Mouse (Mus musculus) neural tube, embryonic 14.5 days (tissue): ENCODE measurements around the gene Tarbp2. TPM values are rescaled to one million over a fixed set of nuclear protein-coding genes. Genes with fewer than 3 reads are reported as not detected.

Source experiments
- ATAC-seq: fragments of 200-750 bp; cut with Nextera tagmentation; 2 replicates; pipeline ENCODE4 v1.8.0; 2017; ENCODE audit warnings: low read depth, mild to moderate bottlenecking, moderate TSS enrichment, moderate library complexity
- H3K27ac ChIP-seq: fragments of 300-500 bp; sonication (generic); 2 replicates; pipeline ENCODE4 v1.5.1; 2014; ENCODE audit warnings: low read depth, mild to moderate bottlenecking, control low read depth, low read length, moderate library complexity, mixed read lengths
- H3K27me3 ChIP-seq: fragments of 300-500 bp; sonication (generic); 2 replicates; pipeline ENCODE4 v1.6.1; 2014; ENCODE audit warnings: low read length; ENCODE audit not compliant: control insufficient read depth, insufficient read depth
- H3K36me3 ChIP-seq: fragments of 300-500 bp; sonication (generic); 2 replicates; pipeline ENCODE4 v1.6.1; 2014; ENCODE audit warnings: low read length, mixed read lengths; ENCODE audit not compliant: control insufficient read depth, insufficient read depth
- H3K4me1 ChIP-seq: fragments of 300-500 bp; sonication (generic); 2 replicates; pipeline ENCODE4 v1.6.1; 2014; ENCODE audit warnings: low read length; ENCODE audit not compliant: control insufficient read depth, insufficient read depth
- H3K4me2 ChIP-seq: fragments of 300-500 bp; sonication (generic); 2 replicates; pipeline ENCODE4 v1.6.1; 2014; ENCODE audit warnings: mild to moderate bottlenecking, low read depth, low read length, control low read depth
- H3K4me3 ChIP-seq: fragments of 300-500 bp; sonication (generic); 2 replicates; pipeline ENCODE4 v1.5.1; 2014; ENCODE audit warnings: low read depth, low read length, control low read depth, mixed read lengths
- H3K9ac ChIP-seq: fragments of 300-500 bp; sonication (generic); replicated peaks from 2 replicates; pipeline ENCODE4 v1.6.1; 2014; ENCODE audit warnings: low read depth, mild to moderate bottlenecking, control low read depth, low read length, mixed read lengths
- H3K9me3 ChIP-seq: fragments of 300-500 bp; sonication (generic); 2 replicates; pipeline ENCODE4 v1.6.1; 2016; ENCODE audit warnings: low read length; ENCODE audit not compliant: control insufficient read depth
- WGBS: fragments of 180-500 bp; shearing (Covaris S2); extraction: QIAGEN DNeasy Blood & Tissue Kit; methylation state at CpG from one replicate; pipeline ENCODE4 v1.1.7; 2014; 5-methylcytosine and 5-hydroxymethylcytosine counted together
- polyA plus RNA-seq: library from polyadenylated mRNA; unstranded; fragments of >200 nt; fragmentation: Nextera tagmentation; extraction: Ambion mirVana; gene quantifications from 2 replicates; pipeline ENCODE4 v1.2.1, GENCODE M21; 2014

Tarbp2 gene
- polyA plus RNA-seq, result 86.4 and 87.7 TPM in 2 replicates

- peak within 1 kb of the TSS; percentile 98 for H3K4me2 ChIP-seq
- H3K9me3 ChIP-seq, result no peaks in the 10 kb centered on the region
- WGBS, result under 1% methylated on average over 60 of the region's 60 CpGs
- H3K27me3 ChIP-seq, result no peaks in the 10 kb centered on the region
- ATAC-seq, result peak; percentile 90
- peak within 1 kb of the TSS; percentile 98 for H3K27ac ChIP-seq
- peaks cover 20% of the 10 kb centered on the region for H3K4me1 ChIP-seq
- H3K36me3 ChIP-seq, result no peaks in the 10 kb centered on the region
- peak within 1 kb of the TSS; percentile 53 for H3K4me3 ChIP-seq
- peak within 1 kb of the TSS; percentile 81 for H3K9ac ChIP-seq
Observed at GRCm38 (mm10) chr15:102517976-102518858, at the start of gene Tarbp2. Gene Tarbp2, plus strand, starts transcription at chr15:102518192.

DNA sequence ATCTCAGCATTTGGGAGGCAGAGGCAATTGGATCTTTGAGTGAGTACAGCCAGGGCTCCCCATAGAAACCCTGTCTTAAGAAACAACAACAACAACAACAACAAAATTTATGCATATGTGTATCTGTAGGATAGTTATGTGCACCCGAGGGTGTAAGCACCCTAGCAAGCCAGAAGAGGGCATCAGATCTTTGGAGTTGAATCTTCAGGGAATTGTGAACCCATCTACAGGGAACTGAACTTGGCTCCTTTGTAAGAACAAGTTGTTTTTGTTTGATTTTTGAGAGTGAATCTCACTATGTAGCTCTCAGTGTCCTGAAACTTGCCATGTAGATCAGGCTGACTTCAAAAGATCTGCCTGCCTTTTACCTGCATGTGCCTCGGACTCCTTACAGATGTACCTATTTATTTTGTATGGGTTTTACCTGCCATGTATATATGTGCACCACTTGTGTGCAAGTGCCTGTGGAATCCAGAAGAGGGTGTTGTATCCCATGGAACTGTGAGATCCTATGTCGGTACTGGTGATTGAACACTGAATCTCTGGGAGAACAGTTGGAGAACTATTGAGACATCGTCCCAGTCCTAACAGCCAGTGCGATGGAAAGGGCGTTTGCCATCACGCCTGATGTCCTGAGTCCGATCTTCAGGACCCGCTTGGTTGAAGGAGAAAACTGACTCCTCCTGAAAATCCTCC, 49.2 kb upstream of the Tarbp2 start:
- Histone ChIP-seq H3K9me3 (no peaks in the 10 kb centered on the region), H3K9ac (no peak overlapping the region), H3K36me3 (no peaks in the 10 kb centered on the region), H3K4me1 (peaks cover 6% of the 10 kb centered on the region), H3K4me2 (no peak overlapping the region), H3K27ac (no peak overlapping the region), H3K27me3 (no peaks in the 10 kb centered on the region), H3K4me3 (no peak overlapping the region)
- WGBS, result 96% methylated on average over 9 of the region's 9 CpGs
- no peak for ATAC-seq

GRCm38 (mm10) chr15:102470183-102470604, 47.8 kb upstream of the Tarbp2 start, which contains the start of gene Pcbp2:
Gene Pcbp2, plus strand, starts transcription at chr15:102470539.
- no peaks in the 10 kb centered on the region for H3K27me3 ChIP-seq
- ATAC-seq, result peak; percentile 99
- peaks cover 9% of the 10 kb centered on the region; the same call in 1 of the 2 replicates for H3K36me3 ChIP-seq
- H3K9me3 ChIP-seq, result no peaks in the 10 kb centered on the region
- H3K4me3 ChIP-seq, result peak within 1 kb of the TSS; percentile 81
- peak within 1 kb of the TSS; percentile 90 for H3K9ac ChIP-seq
- 1% methylated on average over 33 of the region's 40 CpGs for WGBS
- peak within 1 kb of the TSS; percentile 93 for H3K27ac ChIP-seq
- H3K4me1 ChIP-seq, result peaks cover 6% of the 10 kb centered on the region
- H3K4me2 ChIP-seq, result peak within 1 kb of the TSS; percentile 65

GRCm38 (mm10) chr15:102470605-102471294, 47.2 kb upstream of the Tarbp2 start:
- Histone ChIP-seq H3K4me2 (peak overlapping the region; percentile 65), H3K27me3 (no peaks in the 10 kb centered on the region), H3K9ac (peak overlapping the region; percentile 90), H3K4me3 (peak overlapping the region; percentile 81), H3K36me3 (peaks cover 14% of the 10 kb centered on the region; the same call in 1 of the 2 replicates), H3K9me3 (no peaks in the 10 kb centered on the region), H3K27ac (peak overlapping the region; percentile 93), H3K4me1 (peaks cover 6% of the 10 kb centered on the region)
- ATAC-seq, result peak; percentile 67
- WGBS, result 0% methylated on average over 37 of the region's 67 CpGs

- H3K9ac ChIP-seq, result peak overlapping the region; percentile 90
- H3K4me1 ChIP-seq, result peaks cover 6% of the 10 kb centered on the region
- H3K27me3 ChIP-seq, result no peaks in the 10 kb centered on the region
- peaks cover 19% of the 10 kb centered on the region; the same call in 1 of the 2 replicates for H3K36me3 ChIP-seq
- H3K4me3 ChIP-seq, result peak overlapping the region; percentile 81
- H3K27ac ChIP-seq, result peak overlapping the region; percentile 93
- peak overlapping the region; percentile 65 for H3K4me2 ChIP-seq
- no peaks in the 10 kb centered on the region for H3K9me3 ChIP-seq
- no peak for ATAC-seq
- WGBS, result 1% methylated on average over 10 of the region's 10 CpGs
Observed at GRCm38 (mm10) chr15:102471295-102471645, 46.7 kb upstream of the Tarbp2 start.

DNA sequence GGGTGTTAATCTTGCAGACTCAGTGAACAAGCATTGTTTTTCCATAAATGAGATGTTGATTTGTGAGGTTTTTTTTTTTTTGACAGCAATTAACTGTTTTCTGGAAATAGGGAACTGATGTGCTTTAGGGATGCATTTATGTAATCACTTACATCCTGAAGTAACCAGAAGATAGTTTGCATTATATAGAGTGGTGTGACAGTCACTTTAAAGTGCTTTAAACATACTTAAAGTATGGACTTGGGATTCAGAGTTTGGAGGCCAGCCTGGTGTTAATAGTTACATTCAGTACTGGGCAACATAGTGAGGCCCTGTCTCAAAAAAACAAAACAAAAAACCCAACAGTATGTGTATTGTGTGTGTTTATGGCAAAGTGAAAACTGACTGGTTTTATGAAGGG, 46.3 kb upstream of the Tarbp2 start:
- no peak overlapping the region for H3K27ac ChIP-seq
- peak overlapping the region; percentile 81 for H3K4me3 ChIP-seq
- no peaks in the 10 kb centered on the region for H3K9me3 ChIP-seq
- H3K4me1 ChIP-seq, result peaks cover 6% of the 10 kb centered on the region
- peak overlapping the region; percentile 65 for H3K4me2 ChIP-seq
- H3K9ac ChIP-seq, result no peak overlapping the region; the same call in 1 of the 2 replicates
- no peaks in the 10 kb centered on the region for H3K27me3 ChIP-seq
- peaks cover 23% of the 10 kb centered on the region for H3K36me3 ChIP-seq
- no peak for ATAC-seq

- Histone ChIP-seq H3K27me3 (no peaks in the 10 kb centered on the region), H3K9me3 (no peaks in the 10 kb centered on the region), H3K36me3 (peaks cover 34% of the 10 kb centered on the region), H3K27ac (no peak overlapping the region), H3K9ac (no peak overlapping the region), H3K4me1 (peaks cover 6% of the 10 kb centered on the region), H3K4me2 (no peak overlapping the region), H3K4me3 (no peak overlapping the region)
- no peak for ATAC-seq
- 69% methylated on average over 2 of the region's 2 CpGs for WGBS
Observed at GRCm38 (mm10) chr15:102473246-102473645, 44.7 kb upstream of the Tarbp2 start.

- Histone ChIP-seq H3K27me3 (no peaks in the 10 kb centered on the region), H3K4me1 (peaks cover 6% of the 10 kb centered on the region), H3K27ac (no peak overlapping the region), H3K36me3 (peaks cover 45% of the 10 kb centered on the region), H3K4me2 (no peak overlapping the region), H3K4me3 (no peak overlapping the region), H3K9ac (no peak overlapping the region), H3K9me3 (no peaks in the 10 kb centered on the region)
- 94% methylated on average over 2 of the region's 2 CpGs for WGBS
- no peak for ATAC-seq
Observed at GRCm38 (mm10) chr15:102474520-102474919, 43.5 kb upstream of the Tarbp2 start.
